In genomic region chr17:71791622-71792021, GRCm38 (mm10) we compare ENCODE assay signal across 40 mouse cellular contexts. TPM values are rescaled to one million over a fixed set of nuclear protein-coding genes. Genes with fewer than 3 reads are reported as not detected.
"Had no signal": no experiment of that assay in that cellular context is flagged by ENCODE, and none has a peak within 500 bp of the region (broad histone marks: within the 10 kb centered on the region; RNA-seq: fewer than 3 reads in every experiment).

No protein-coding gene starts in this region.

- ATAC-seq: hindbrain, embryonic 16.5 days; hindbrain, postnatal 0 days; inflammation-experienced regulatory T-cells, adult 6 months; intestine, embryonic 15.5 days; intestine, embryonic 16.5 days; intestine, postnatal 0 days had no signal

- H3K4me2 ChIP-seq: heart, embryonic 11.5 days; heart, embryonic 12.5 days; heart, embryonic 13.5 days; heart, embryonic 15.5 days; hindbrain, embryonic 12.5 days; hindbrain, embryonic 13.5 days; hindbrain, embryonic 14.5 days; hindbrain, embryonic 15.5 days; intestine, embryonic 15.5 days; kidney, embryonic 15.5 days had no signal

- H3K4me3 ChIP-seq: heart, embryonic 10.5 days; heart, embryonic 12.5 days; heart, embryonic 13.5 days; heart, embryonic 15.5 days; hindbrain, embryonic 10.5 days; hindbrain, embryonic 12.5 days; hindbrain, embryonic 13.5 days; hindbrain, embryonic 15.5 days; intestine, embryonic 15.5 days; kidney, embryonic 15.5 days; layer of hippocampus, adult 2 months had no signal

- H3K36me3 ChIP-seq: intestine, embryonic 15.5 days had no signal

- H3K27me3 ChIP-seq: heart, embryonic 12.5 days; heart, embryonic 13.5 days; heart, embryonic 15.5 days; hindbrain, embryonic 12.5 days; hindbrain, embryonic 13.5 days; hindbrain, embryonic 15.5 days; intestine, embryonic 15.5 days; kidney, embryonic 15.5 days had no signal

- DNase-seq: heart, postnatal 10 days; heart, postnatal 36 days; heart, postnatal 4 days; kidney, adult 11 months; kidney, adult 18-20 months; kidney, adult 2 months; kidney, adult 8-10 months; kidney, adult 9 months; kidney, postnatal 10 days; kidney, postnatal 14 days; kidney, postnatal 25 days; kidney, postnatal 36 days; kidney, postnatal 4 days; layer of hippocampus, adult 9-11 months; layer of hippocampus, postnatal 36 days had no signal

RNA-seq across cellular contexts. Expression of gene Clip4, which starts 23.3 kb away (rescaled TPM):
- total RNA-seq: hematopoietic stem cell, adult 5-6 weeks had no signal

RNA-seq across cellular contexts. Expression of gene Pcare, which starts 38.9 kb away (rescaled TPM):
- total RNA-seq: hematopoietic stem cell, adult 5-6 weeks; hindbrain, postnatal 0 days had no signal
- polyA plus RNA-seq: heart, embryonic 11.5 days; heart, embryonic 12.5 days; heart, embryonic 13.5 days; heart, embryonic 14.5 days; hindbrain, embryonic 10.5 days; hindbrain, embryonic 11.5 days; hindbrain, embryonic 12.5 days; hindbrain, embryonic 13.5 days; hindbrain, embryonic 14.5 days; hindbrain, embryonic 15.5 days; hindbrain, postnatal 0 days; inflammation-experienced regulatory T-cells, adult 6 months; intestine, embryonic 14.5 days; intestine, embryonic 15.5 days; intestine, embryonic 16.5 days; intestine, postnatal 0 days; kidney, adult 2 months; kidney, embryonic 14.5 days; kidney, embryonic 15.5 days; kidney, postnatal 0 days; large intestine, adult 2 months had no signal
